Mouse (Mus musculus) hindbrain, postnatal 0 days (tissue): ENCODE data around the gene Chmp2a. TPM values are rescaled to one million over a fixed set of nuclear protein-coding genes. Genes with fewer than 3 reads are reported as not detected.

Experiments used
- ATAC-seq: fragments of 200-750 bp; cut with Nextera tagmentation; 2 replicates; pipeline ENCODE4 v1.8.0; 2017; ENCODE audit warnings: mild to moderate bottlenecking, moderate TSS enrichment, moderate library complexity
- DNase-seq: peaks from one replicate; pipeline ENCODE4 v3.0.0-alpha.2; 2015; ENCODE audit warnings: low spot score
- H3K27ac ChIP-seq: fragments of 300-500 bp; sonication (generic); 2 replicates; pipeline ENCODE4 v1.5.1; 2014; ENCODE audit warnings: mild to moderate bottlenecking
- H3K27me3 ChIP-seq: fragments of 300-500 bp; sonication (generic); 2 replicates; pipeline ENCODE4 v1.6.1; 2014; ENCODE audit warnings: low read length, mixed read lengths; ENCODE audit not compliant: insufficient read depth
- H3K36me3 ChIP-seq: fragments of 300-500 bp; sonication (generic); 2 replicates; pipeline ENCODE4 v1.6.1; 2014; ENCODE audit warnings: low read length, mixed read lengths; ENCODE audit not compliant: insufficient read depth
- H3K4me1 ChIP-seq: fragments of 300-500 bp; sonication (generic); 2 replicates; pipeline ENCODE4 v1.6.1; 2014; ENCODE audit warnings: antibody characterized with exemption, low read length, mixed read lengths; ENCODE audit not compliant: insufficient read depth
- H3K4me2 ChIP-seq: fragments of 300-500 bp; sonication (generic); 2 replicates; pipeline ENCODE4 v1.6.1; 2014; ENCODE audit warnings: low read depth, mild to moderate bottlenecking, low read length, moderate library complexity, mixed read lengths
- H3K4me3 ChIP-seq: fragments of 300-500 bp; sonication (generic); 2 replicates; pipeline ENCODE4 v1.5.1; 2014; ENCODE audit warnings: low read length
- H3K9ac ChIP-seq: fragments of 300-500 bp; sonication (generic); replicated peaks from 2 replicates; pipeline ENCODE4 v1.6.1; 2014; ENCODE audit warnings: mild to moderate bottlenecking, low read length, moderate library complexity, mixed read lengths
- H3K9me3 ChIP-seq: fragments of 300-500 bp; sonication (generic); 2 replicates; pipeline ENCODE4 v1.6.1; 2016; ENCODE audit warnings: low read length, mixed read lengths
- CTCF ChIP-seq: IDR thresholded peaks from 2 replicates; pipeline ENCODE4 v1.5.1; 2016; ENCODE audit warnings: antibody characterized with exemption, control low read depth, low read depth
- WGBS: fragments of 180-500 bp; shearing (Covaris S2); extraction: QIAGEN DNeasy Blood & Tissue Kit; methylation state at CpG from one replicate; pipeline ENCODE4 v1.1.7; 2014; 5-methylcytosine and 5-hydroxymethylcytosine counted together
- polyA plus RNA-seq: library from polyadenylated mRNA; unstranded; fragments of >200 nt; fragmentation: Nextera tagmentation; extraction: Ambion mirVana; gene quantifications from 2 replicates; pipeline ENCODE4 v1.2.1, GENCODE M21; 2015
- total RNA-seq: library from RNA; depleted of rRNA; stranded (reverse); fragments of >200 nt; gene quantifications from 2 replicates; pipeline ENCODE4 v1.2.3, GENCODE M21; 2014

Chmp2a gene
- total and polyA plus RNA-seq, 2 experiments from 2014 or later = 68.0 to 188 TPM

- ATAC-seq = no peak
- 29% methylated on average over 4 of the region's 4 CpGs for WGBS
- H3K9me3 ChIP-seq = no peaks in the 10 kb centered on the region
- peaks cover 45% of the 10 kb centered on the region for H3K36me3 ChIP-seq
- DNase-seq = no peak
- peak overlapping the region; percentile 90 for H3K4me2 ChIP-seq
- H3K9ac ChIP-seq = peak overlapping the region; percentile 98
- no peaks in the 10 kb centered on the region for H3K27me3 ChIP-seq
- H3K27ac ChIP-seq = peak overlapping the region; percentile 99; the same call in 1 of the 2 replicates
- TF ChIP-seq CTCF = no peak
- peaks cover 7% of the 10 kb centered on the region for H3K4me1 ChIP-seq
- H3K4me3 ChIP-seq = peak overlapping the region; percentile 79
These were observed 9.0 kb downstream of the Chmp2a start for GRCm38 (mm10) chr7:13025511-13026112.

- H3K9ac ChIP-seq = peak overlapping the region; percentile 98
- peaks cover 7% of the 10 kb centered on the region for H3K4me1 ChIP-seq
- WGBS = under 1% methylated on average over 36 of the region's 44 CpGs
- peak; percentile 51 for TF ChIP-seq CTCF
- H3K36me3 ChIP-seq = peaks cover 37% of the 10 kb centered on the region
- H3K4me3 ChIP-seq = peak overlapping the region; percentile 79
- H3K4me2 ChIP-seq = peak overlapping the region; percentile 90
- peak; percentile 73 for ATAC-seq
- H3K9me3 ChIP-seq = no peaks in the 10 kb centered on the region
- peak; percentile 86 for DNase-seq
- H3K27me3 ChIP-seq = no peaks in the 10 kb centered on the region
- peak overlapping the region; percentile 99 for H3K27ac ChIP-seq
These were observed 9.8 kb downstream of the Chmp2a start for GRCm38 (mm10) chr7:13024805-13025204.

GRCm38 (mm10) chr7:13023928-13024731, 10.5 kb downstream of the Chmp2a start:
- under 1% methylated on average over 75 of the region's 95 CpGs for WGBS
- peak overlapping the region; percentile 99 for H3K27ac ChIP-seq
- peak; percentile 98 for DNase-seq

GRCm38 (mm10) chr7:13022773-13023535, 11.7 kb downstream of the Chmp2a start:
- WGBS = 3% methylated on average over 31 of the region's 31 CpGs
- Histone ChIP-seq H3K27ac (peak overlapping the region; percentile 99), H3K9me3 (no peaks in the 10 kb centered on the region), H3K4me3 (peak overlapping the region; percentile 79), H3K36me3 (peaks cover 18% of the 10 kb centered on the region), H3K9ac (peak overlapping the region; percentile 98), H3K4me1 (peaks cover 7% of the 10 kb centered on the region), H3K4me2 (peak overlapping the region; percentile 90), H3K27me3 (no peaks in the 10 kb centered on the region)
- ATAC-seq = peak; percentile 30
- peak; percentile 71 for DNase-seq
- TF ChIP-seq CTCF = no peak

More at GRCm38 (mm10) chr7:13023928-13024731, 10.5 kb downstream of the Chmp2a start:
- no peaks in the 10 kb centered on the region for H3K9me3 ChIP-seq
- H3K4me1 ChIP-seq = peaks cover 7% of the 10 kb centered on the region
- H3K4me3 ChIP-seq = peak overlapping the region; percentile 79
- H3K9ac ChIP-seq = peak overlapping the region; percentile 98
- TF ChIP-seq CTCF = peak; percentile 41
- peak; percentile 94 for ATAC-seq
- peaks cover 30% of the 10 kb centered on the region for H3K36me3 ChIP-seq
- H3K4me2 ChIP-seq = peak overlapping the region; percentile 90
- H3K27me3 ChIP-seq = no peaks in the 10 kb centered on the region

GRCm38 (mm10) chr7:13015217-13015616, 19.4 kb downstream of the Chmp2a start:
- Histone ChIP-seq H3K36me3 (no peaks in the 10 kb centered on the region), H3K27me3 (no peaks in the 10 kb centered on the region), H3K4me2 (no peak overlapping the region), H3K4me1 (0 out of 2 replicates have a peak, but pooled peaks cover 5% of the 10 kb centered on the region), H3K9me3 (no peaks in the 10 kb centered on the region), H3K4me3 (no peak overlapping the region), H3K27ac (no peak overlapping the region), H3K9ac (no peak overlapping the region)
- 93% methylated on average over 1 of the region's 1 CpGs for WGBS
- DNase-seq (no peak), ATAC-seq (no peak)
- no peak for TF ChIP-seq CTCF

GRCm38 (mm10) chr7:13014275-13014839, 20.2 kb downstream of the Chmp2a start:
- TF ChIP-seq CTCF = no peak
- WGBS = 40% methylated on average over 6 of the region's 6 CpGs
- no peaks in the 10 kb centered on the region for H3K27me3 ChIP-seq
- H3K4me3 ChIP-seq = no peak overlapping the region
- ATAC-seq (no peak), DNase-seq (no peak)
- H3K4me2 ChIP-seq = no peak overlapping the region
- no peak overlapping the region for H3K9ac ChIP-seq
- no peaks in the 10 kb centered on the region for H3K9me3 ChIP-seq
- no peaks in the 10 kb centered on the region for H3K36me3 ChIP-seq
- 0 out of 2 replicates have a peak, but pooled peaks cover 6% of the 10 kb centered on the region for H3K4me1 ChIP-seq
- H3K27ac ChIP-seq = no peak overlapping the region
